Mouse (Mus musculus) heart, embryonic 14.5 days (tissue): ENCODE data around the gene Bmp6. TPM values are rescaled to one million over a fixed set of nuclear protein-coding genes. Genes with fewer than 3 reads are reported as not detected.

Experiments
- ATAC-seq: fragments of 200-750 bp; cut with Nextera tagmentation; 2 replicates; pipeline ENCODE4 v1.8.0; 2017; ENCODE audit warnings: low read depth, moderate TSS enrichment; ENCODE audit not compliant: insufficient number of reproducible peaks, insufficient read depth, low FRiP score
- H3K27ac ChIP-seq, 2 experiments: fragments of 200-500 bp in 1 of 2; fragments of 300-500 bp in 1 of 2; sonication (generic) in 1 of 2; replicated peaks in 1 of 2; 2 replicates each; pipeline ENCODE4 v1.5.1; 2012 to 2014; ENCODE audit warnings: low read depth in 2 of 2, low read length in 2 of 2, control low read depth in 1 of 2, mild to moderate bottlenecking in 1 of 2, mixed read lengths in 1 of 2; ENCODE audit not compliant: control insufficient read depth in 1 of 2, insufficient read depth in 1 of 2
- H3K27me3 ChIP-seq: fragments of 300-500 bp; sonication (generic); 2 replicates; pipeline ENCODE4 v1.6.1; 2014; ENCODE audit warnings: mild to moderate bottlenecking, low read length, control low read depth; ENCODE audit not compliant: control insufficient read depth, insufficient read depth
- H3K36me3 ChIP-seq: fragments of 300-500 bp; sonication (generic); 2 replicates; pipeline ENCODE4 v1.6.1; 2014; ENCODE audit warnings: mild to moderate bottlenecking, control low read depth, low read length, mixed read lengths; ENCODE audit not compliant: control insufficient read depth, insufficient read depth
- H3K4me1 ChIP-seq, 2 experiments: fragments of 200-500 bp in 1 of 2; fragments of 300-500 bp in 1 of 2; sonication (generic) in 1 of 2; 2 replicates each; pipeline ENCODE4 v1.6.1; 2012 to 2014; ENCODE audit warnings: low read length in 2 of 2, control low read depth in 1 of 2, mixed read lengths in 1 of 2; ENCODE audit not compliant: control insufficient read depth in 2 of 2, insufficient read depth in 2 of 2
- H3K4me2 ChIP-seq: fragments of 300-500 bp; sonication (generic); 2 replicates; pipeline ENCODE4 v1.6.1; 2014; ENCODE audit warnings: mild to moderate bottlenecking, low read length
- H3K4me3 ChIP-seq, 2 experiments: fragments of 200-500 bp in 1 of 2; fragments of 300-500 bp in 1 of 2; sonication (generic) in 1 of 2; 2 replicates each; pipeline ENCODE4 v1.5.1; 2012 to 2014; ENCODE audit warnings: low read length in 2 of 2, mild to moderate bottlenecking in 2 of 2, control low read depth in 1 of 2, low read depth in 1 of 2, moderate library complexity in 1 of 2; ENCODE audit not compliant: control insufficient read depth in 1 of 2, insufficient read depth in 1 of 2
- H3K9ac ChIP-seq: fragments of 300-500 bp; sonication (generic); 2 replicates; pipeline ENCODE4 v1.6.1; 2014; ENCODE audit warnings: mild to moderate bottlenecking, low read length
- H3K9me3 ChIP-seq: fragments of 300-500 bp; sonication (generic); 2 replicates; pipeline ENCODE4 v1.6.1; 2016; ENCODE audit warnings: low read length, control low read depth; ENCODE audit not compliant: control insufficient read depth
- WGBS: fragments of 180-500 bp; shearing (Covaris S2); extraction: QIAGEN DNeasy Blood & Tissue Kit; methylation state at CpG from one replicate; pipeline ENCODE4 v1.1.7; 2014; 5-methylcytosine and 5-hydroxymethylcytosine counted together
- polyA plus RNA-seq: library from polyadenylated mRNA; unstranded; fragments of >200 nt; fragmentation: Nextera tagmentation; extraction: Ambion mirVana; gene quantifications from 2 replicates; pipeline ENCODE4 v1.2.1, GENCODE M21; 2014

The Bmp6 gene
- polyA plus RNA-seq, 1 experiment from 2014 or later, result 5.8 TPM

DNA sequence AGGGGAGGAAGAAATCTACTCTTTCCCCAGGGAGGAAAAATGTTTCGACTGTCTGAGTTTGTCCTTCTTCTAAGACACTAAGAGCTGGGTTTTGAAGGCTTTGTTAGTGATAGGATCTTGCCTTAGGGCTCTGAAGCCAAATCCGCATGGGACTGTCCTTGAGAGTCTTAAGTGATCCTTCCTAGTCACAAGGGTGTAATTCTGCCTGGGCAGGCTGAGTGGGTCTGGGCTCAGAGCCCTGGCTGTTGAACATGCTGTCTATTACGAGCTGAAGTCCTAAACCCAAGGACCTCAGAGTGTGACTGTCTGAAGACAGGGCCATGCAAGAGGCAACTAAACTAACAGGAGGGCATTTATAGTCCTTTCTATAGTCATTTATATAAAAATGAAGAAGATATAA lies 200.6 kb downstream of the Bmp6 start:
- H3K4me2 ChIP-seq, result no peak overlapping the region
- no peak overlapping the region for H3K27ac ChIP-seq
- no peak overlapping the region for H3K9ac ChIP-seq
- no peak for ATAC-seq
- no peaks in the 10 kb centered on the region; a peak in 1 of 4 replicates for H3K4me1 ChIP-seq
- no peaks in the 10 kb centered on the region for H3K27me3 ChIP-seq
- no peaks in the 10 kb centered on the region for H3K9me3 ChIP-seq
- H3K4me3 ChIP-seq, result no peak overlapping the region
- no peaks in the 10 kb centered on the region for H3K36me3 ChIP-seq
- 61% methylated on average over 3 of the region's 3 CpGs for WGBS

DNA sequence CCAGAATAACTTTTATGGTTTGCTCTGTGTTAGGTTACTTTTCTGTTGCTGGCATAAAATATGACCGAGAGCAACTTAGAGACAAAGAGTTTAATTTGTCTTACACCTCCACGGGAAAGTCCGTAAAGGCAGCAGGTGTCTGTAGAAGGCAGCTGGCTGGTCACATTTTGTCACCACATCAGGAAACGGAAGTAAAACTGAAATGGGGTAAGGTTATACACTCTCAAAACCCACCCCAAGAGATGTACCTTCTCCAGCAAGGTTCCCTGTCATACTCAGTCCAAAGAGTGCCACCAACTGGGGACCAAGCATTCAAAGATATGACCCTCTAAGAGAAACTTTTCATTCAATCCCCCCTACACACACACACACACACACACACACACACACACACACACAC lies 201.8 kb downstream of the Bmp6 start:
- H3K9ac ChIP-seq, result no peak overlapping the region
- H3K27me3 ChIP-seq, result no peaks in the 10 kb centered on the region
- no peak overlapping the region for H3K4me3 ChIP-seq
- no peak overlapping the region for H3K4me2 ChIP-seq
- no peaks in the 10 kb centered on the region for H3K36me3 ChIP-seq
- no peak overlapping the region for H3K27ac ChIP-seq
- 84% methylated on average over 4 of the region's 4 CpGs for WGBS
- H3K9me3 ChIP-seq, result no peaks in the 10 kb centered on the region
- H3K4me1 ChIP-seq, result no peaks in the 10 kb centered on the region; a peak in 1 of 4 replicates
- ATAC-seq, result no peak

DNA sequence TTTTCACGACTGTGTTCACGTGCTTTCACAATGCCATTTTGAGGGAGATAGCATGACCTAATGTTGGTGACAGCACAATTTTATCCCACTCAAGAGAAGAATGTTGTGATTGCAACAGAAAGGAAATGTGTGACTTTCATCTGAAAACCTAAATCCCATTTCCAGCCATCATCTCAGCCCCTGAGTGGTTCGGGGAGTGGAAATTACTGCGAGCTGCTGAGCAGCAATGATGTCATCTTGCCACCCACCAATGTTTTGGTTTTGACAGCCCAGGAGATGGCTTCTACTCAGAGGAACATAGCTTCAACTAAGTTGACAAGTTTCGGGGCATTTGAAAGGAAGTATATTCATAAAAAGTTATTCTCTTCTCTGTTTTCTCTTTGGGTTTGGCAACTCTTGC lies 202.8 kb downstream of the Bmp6 start:
- 69% methylated on average over 5 of the region's 5 CpGs for WGBS
- Histone ChIP-seq H3K4me3 (no peak overlapping the region), H3K4me1 (no peaks in the 10 kb centered on the region; a peak in 1 of 4 replicates), H3K4me2 (no peak overlapping the region), H3K27me3 (no peaks in the 10 kb centered on the region), H3K36me3 (no peaks in the 10 kb centered on the region), H3K27ac (no peak overlapping the region), H3K9ac (no peak overlapping the region), H3K9me3 (no peaks in the 10 kb centered on the region)
- no peak for ATAC-seq

DNA sequence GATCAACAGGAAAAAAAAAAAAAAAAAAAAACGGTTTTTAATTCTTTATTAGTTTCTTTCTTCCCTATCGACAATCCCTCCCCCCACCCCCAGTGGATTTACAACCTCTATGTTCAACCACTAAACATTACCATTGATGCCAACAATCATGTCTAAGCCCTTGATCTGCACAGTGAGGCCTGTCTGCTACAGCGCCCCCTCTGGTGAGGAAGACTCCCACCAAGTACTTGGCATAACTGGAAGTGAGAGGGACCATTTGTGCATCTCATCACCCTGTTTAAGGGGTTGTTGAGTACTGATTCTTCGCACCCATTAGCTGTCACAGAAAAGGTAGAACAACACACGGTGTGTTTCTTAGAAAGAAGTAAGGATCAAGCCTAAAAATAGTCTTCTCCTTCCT lies 203.8 kb downstream of the Bmp6 start:
- no peaks in the 10 kb centered on the region for H3K9me3 ChIP-seq
- no peaks in the 10 kb centered on the region for H3K36me3 ChIP-seq
- H3K27ac ChIP-seq, result no peak overlapping the region
- ATAC-seq, result no peak
- no peaks in the 10 kb centered on the region for H3K27me3 ChIP-seq
- no peak overlapping the region for H3K9ac ChIP-seq
- no peak overlapping the region for H3K4me3 ChIP-seq
- 77% methylated on average over 5 of the region's 5 CpGs for WGBS
- H3K4me1 ChIP-seq, result no peaks in the 10 kb centered on the region; a peak in 1 of 4 replicates
- no peak overlapping the region for H3K4me2 ChIP-seq

Other genes starting within 250 kb of the Bmp6 start
- 69.5 and 71.1 TPM in 2 replicates for gene Dsp, start 193.8 kb upstream of the Bmp6 start, polyA plus RNA-seq
- 24.8 and 27.6 TPM in 2 replicates for gene Snrnp48, start 140.2 kb upstream of the Bmp6 start, polyA plus RNA-seq
- 205 and 207 TPM in 2 replicates for gene Txndc5, start 183.7 kb downstream of the Bmp6 start, polyA plus RNA-seq